Mouse (Mus musculus) MEL (cell line): ENCODE data around the gene Aurkaip1. TPM values are rescaled to one million over a fixed set of nuclear protein-coding genes. Genes with fewer than 3 reads are reported as not detected.

ENCODE experiments used
- DNase-seq: peaks from one replicate; pipeline ENCODE4 v3.0.0; 2011; ENCODE audit warnings: low read depth, low spot score
- H3K27ac ChIP-seq: 2 replicates; pipeline ENCODE4 v1.5.1; 2012; ENCODE audit warnings: low read depth, mild to moderate bottlenecking, control low read depth, low read length, moderate library complexity; ENCODE audit not compliant: control insufficient read depth
- H3K27me3 ChIP-seq, 2 experiments: fragments of 150-350 bp in 1 of 2; sonication (generic) in 1 of 2; 2 replicates each; pipeline ENCODE4 v1.6.1; 2012; ENCODE audit warnings: low read length in 2 of 2, mild to moderate bottlenecking in 2 of 2, improper control_type of control experiment in 1 of 2, moderate library complexity in 1 of 2; ENCODE audit not compliant: insufficient read depth in 2 of 2, control insufficient read depth in 1 of 2
- H3K36me3 ChIP-seq, 2 experiments: 2 replicates each; pipeline ENCODE4 v1.6.1; 2012 to 2014; ENCODE audit warnings: low read length in 2 of 2, improper control_type of control experiment in 1 of 2, inconsistent platforms in 1 of 2, mild to moderate bottlenecking in 1 of 2; ENCODE audit not compliant: insufficient read depth in 2 of 2, control insufficient read depth in 1 of 2
- H3K4me1 ChIP-seq, 2 experiments: fragments of 150-350 bp in 1 of 2; sonication (generic) in 1 of 2; 2 replicates each; pipeline ENCODE4 v1.6.1; 2012; ENCODE audit warnings: low read length in 2 of 2, improper control_type of control experiment in 1 of 2, mild to moderate bottlenecking in 1 of 2; ENCODE audit not compliant: insufficient read depth in 2 of 2, control insufficient read depth in 1 of 2
- H3K4me3 ChIP-seq, 2 experiments: fragments of 150-350 bp in 1 of 2; sonication (generic) in 1 of 2; 2 replicates each; pipeline ENCODE4 v1.5.1; 2012; ENCODE audit warnings: low read depth in 2 of 2, low read length in 2 of 2, mild to moderate bottlenecking in 2 of 2, moderate library complexity in 2 of 2, control low read depth in 1 of 2, improper control_type of control experiment in 1 of 2; ENCODE audit not compliant: control insufficient read depth in 1 of 2, insufficient read depth in 1 of 2
- H3K79me2 ChIP-seq: 2 replicates; pipeline ENCODE4 v1.6.1; 2012; ENCODE audit warnings: mild to moderate bottlenecking, low read length, moderate library complexity; ENCODE audit not compliant: control insufficient read depth, poor library complexity, insufficient read depth
- H3K9ac ChIP-seq: 2 replicates; pipeline ENCODE4 v1.6.1; 2012; ENCODE audit warnings: low read depth, mild to moderate bottlenecking, control low read depth, low read length, moderate library complexity; ENCODE audit not compliant: control insufficient read depth, poor library complexity, severe bottlenecking
- H3K9me3 ChIP-seq: fragments of 150-350 bp; sonication (generic); replicated peaks from 2 replicates; pipeline ENCODE4 v1.6.1; 2012; ENCODE audit warnings: mild to moderate bottlenecking, low read length, improper control_type of control experiment, moderate library complexity; ENCODE audit not compliant: insufficient read depth
- BHLHE40 ChIP-seq: IDR thresholded peaks from 2 replicates; pipeline ENCODE4 v1.6.1; 2012; ENCODE audit warnings: low read depth, mild to moderate bottlenecking, inconsistent platforms, low read length, improper control_type of control experiment, borderline replicate concordance
- CHD1 ChIP-seq: IDR thresholded peaks from 2 replicates; pipeline ENCODE4 v1.6.1; 2012; ENCODE audit warnings: low read depth, mild to moderate bottlenecking, inconsistent platforms, low read length, improper control_type of control experiment
- E2F4 ChIP-seq: IDR thresholded peaks from 2 replicates; pipeline ENCODE4 v1.6.1; 2011; ENCODE audit warnings: low read depth, low read length, improper control_type of control experiment, borderline replicate concordance
- EP300 ChIP-seq, 2 experiments: IDR thresholded peaks; 2 replicates each; pipeline ENCODE4 v1.6.1; 2011; ENCODE audit warnings: improper control_type of control experiment in 2 of 2, low read length in 2 of 2, low read depth in 1 of 2, mild to moderate bottlenecking in 1 of 2
- GATA1 ChIP-seq: IDR thresholded peaks from 2 replicates; pipeline ENCODE4 v1.6.1; 2011; ENCODE audit warnings: low read depth, low read length, improper control_type of control experiment
- HCFC1 ChIP-seq: IDR thresholded peaks from 2 replicates; pipeline ENCODE4 v1.6.1; 2012; ENCODE audit warnings: low read depth, mild to moderate bottlenecking, inconsistent platforms, low read length, improper control_type of control experiment, moderate library complexity
- MAFK ChIP-seq: IDR thresholded peaks from 2 replicates; pipeline ENCODE4 v1.6.1; 2011; ENCODE audit warnings: low read depth, mild to moderate bottlenecking, low read length, improper control_type of control experiment, borderline replicate concordance
- MAZ ChIP-seq: IDR thresholded peaks from 2 replicates; pipeline ENCODE4 v1.6.1; 2012; ENCODE audit warnings: low read depth, mild to moderate bottlenecking, inconsistent platforms, low read length, improper control_type of control experiment
- MYB ChIP-seq: IDR thresholded peaks from 2 replicates; pipeline ENCODE4 v1.6.1; 2011; ENCODE audit warnings: mild to moderate bottlenecking, low read depth, low read length, improper control_type of control experiment
- NRF1 ChIP-seq: IDR thresholded peaks from 2 replicates; pipeline ENCODE4 v1.6.1; 2014; ENCODE audit warnings: low read depth, mild to moderate bottlenecking, inconsistent platforms, low read length, improper control_type of control experiment, moderate library complexity; ENCODE audit not compliant: poor library complexity, insufficient read depth, severe bottlenecking
- POLR2AphosphoS5 ChIP-seq: IDR thresholded peaks from 2 replicates; pipeline ENCODE4 v1.6.1; 2012; ENCODE audit warnings: low read depth, borderline replicate concordance, mild to moderate bottlenecking, inconsistent platforms, low read length, moderate library complexity, mixed read lengths
- RCOR1 ChIP-seq: IDR thresholded peaks from 2 replicates; pipeline ENCODE4 v1.6.1; 2012; ENCODE audit warnings: low read depth, mild to moderate bottlenecking, inconsistent platforms, low read length, improper control_type of control experiment
- SIN3A ChIP-seq: IDR thresholded peaks from 2 replicates; pipeline ENCODE4 v1.6.1; 2012; ENCODE audit warnings: low read length, improper control_type of control experiment, inconsistent platforms
- TAL1 ChIP-seq: IDR thresholded peaks from 2 replicates; pipeline ENCODE4 v1.6.1; 2012; ENCODE audit warnings: mild to moderate bottlenecking, inconsistent platforms, low read length, moderate library complexity, mixed read lengths
- TBP ChIP-seq: IDR thresholded peaks from 2 replicates; pipeline ENCODE4 v1.8.0; 2011; ENCODE audit warnings: low read depth, low read length, improper control_type of control experiment
- TCF12 ChIP-seq: IDR thresholded peaks from 2 replicates; pipeline ENCODE4 v1.6.1; 2014; ENCODE audit warnings: low read depth, mild to moderate bottlenecking, inconsistent platforms, low read length, improper control_type of control experiment, moderate library complexity
- USF1 ChIP-seq: IDR thresholded peaks from 2 replicates; pipeline ENCODE4 v1.6.1; 2014; ENCODE audit warnings: low read depth, mild to moderate bottlenecking, inconsistent platforms, low read length, improper control_type of control experiment, moderate library complexity
- ZKSCAN1 ChIP-seq: IDR thresholded peaks from 2 replicates; pipeline ENCODE4 v1.6.1; 2012; ENCODE audit warnings: low read depth, mild to moderate bottlenecking, inconsistent platforms, low read length, improper control_type of control experiment, moderate library complexity
- ZMIZ1 ChIP-seq: IDR thresholded peaks from 2 replicates; pipeline ENCODE4 v1.6.1; 2012; ENCODE audit warnings: low read depth, mild to moderate bottlenecking, inconsistent platforms, low read length, improper control_type of control experiment, moderate library complexity
- polyA plus RNA-seq, 2 experiments: library from polyadenylated mRNA; stranded (reverse) in 1 of 2; unstranded in 1 of 2; fragments of >175 nt in 1 of 2; fragments of >200 nt in 1 of 2; gene quantifications; 2 replicates each; pipeline versions ENCODE4 v1.2.1 to v1.2.4; 2012; ENCODE audit warnings: low replicate concordance in 2 of 2, low read depth in 1 of 2; ENCODE audit not compliant: insufficient read length in 2 of 2, insufficient read depth in 1 of 2, missing spikeins in 1 of 2
- total RNA-seq: library from RNA; depleted of rRNA; stranded (reverse); fragments of 300-350 nt; gene quantifications from 2 replicates; pipeline ENCODE4 v1.2.3, GENCODE M21; 2012

The Aurkaip1 gene
- total and polyA plus RNA-seq, 3 experiments: 153 to 203 TPM; not detected in 1

- peaks cover 47% of the 10 kb centered on the region for H3K79me2 ChIP-seq
- no peaks in the 10 kb centered on the region for H3K9me3 ChIP-seq
- DNase-seq: peak; percentile 64
- peak overlapping the region in 1 of 2 experiments; percentile 98; a peak in 2 of 4 replicates for H3K4me3 ChIP-seq
- H3K4me1 ChIP-seq: peaks cover 19 to 34% of the 10 kb centered on the region in 2 experiments
- peaks cover 4 to 15% of the 10 kb centered on the region in 2 experiments; a peak in 3 of 4 replicates for H3K36me3 ChIP-seq
- H3K9ac ChIP-seq: no peak overlapping the region
- peak; percentile 47; the same call in 1 of the 2 replicates for TF ChIP-seq SIN3A
- peak; percentile 24 to 63; a peak in 2 of 4 replicates for TF ChIP-seq EP300 (IDR thresholded peaks at IDR 0.05; ENCODE audit: low read depth in 1 of 2, low read length in 2 of 2)
- TF ChIP-seq TCF12: peak; percentile 53
- TF ChIP-seq MAZ: no peak
- no peak for TF ChIP-seq TAL1
- TF ChIP-seq GATA1: peak; percentile 23; the same call in 1 of the 2 replicates
- H3K27me3 ChIP-seq: no peaks in the 10 kb centered on the region
- H3K27ac ChIP-seq: peak overlapping the region; percentile 42
Measured at GRCm38 (mm10) chr4:155849792-155850451, 18.9 kb downstream of the Aurkaip1 start.

GRCm38 (mm10) chr4:155851368-155851767 lies 20.3 kb downstream of the Aurkaip1 start:
- Histone ChIP-seq H3K4me1 (peaks cover 23 to 39% of the 10 kb centered on the region in 2 experiments), H3K9me3 (no peaks in the 10 kb centered on the region), H3K36me3 (peaks cover 4 to 17% of the 10 kb centered on the region in 2 experiments; a peak in 3 of 4 replicates), H3K4me3 (no peak overlapping the region), H3K79me2 (peaks cover 47% of the 10 kb centered on the region), H3K27ac (no peak overlapping the region), H3K27me3 (no peaks in the 10 kb centered on the region), H3K9ac (no peak overlapping the region)
- no peak for TF ChIP-seq TAL1
- TF ChIP-seq BHLHE40: no peak
- TF ChIP-seq TBP: no peak
- TF ChIP-seq EP300 (IDR thresholded peaks at IDR 0.05; ENCODE audit: low read depth in 1 of 2, low read length in 2 of 2): no peak
- no peak for TF ChIP-seq E2F4
- TF ChIP-seq NRF1: no peak
- TF ChIP-seq HCFC1: no peak
- no peak for DNase-seq

GRCm38 (mm10) chr4:155851951-155852411 lies 20.9 kb downstream of the Aurkaip1 start:
- Histone ChIP-seq H3K27ac (no peak overlapping the region), H3K79me2 (peaks cover 47% of the 10 kb centered on the region), H3K4me3 (no peak overlapping the region), H3K9ac (no peak overlapping the region), H3K36me3 (peaks cover 4 to 17% of the 10 kb centered on the region in 2 experiments; a peak in 3 of 4 replicates), H3K4me1 (peaks cover 23 to 39% of the 10 kb centered on the region in 2 experiments), H3K9me3 (no peaks in the 10 kb centered on the region), H3K27me3 (no peaks in the 10 kb centered on the region)
- no peak for TF ChIP-seq SIN3A
- no peak for TF ChIP-seq USF1
- TF ChIP-seq GATA1: no peak
- no peak for TF ChIP-seq MAFK
- no peak for TF ChIP-seq MAZ
- no peak for TF ChIP-seq CHD1
- TF ChIP-seq POLR2AphosphoS5: no peak
- TF ChIP-seq ZMIZ1: no peak
- no peak for TF ChIP-seq MYB
- TF ChIP-seq EP300 (IDR thresholded peaks at IDR 0.05; ENCODE audit: low read depth in 1 of 2, low read length in 2 of 2): no peak
- no peak for TF ChIP-seq RCOR1
- no peak for TF ChIP-seq ZKSCAN1
- DNase-seq: no peak
